Mouse (Mus musculus) layer of hippocampus, postnatal 14 days (tissue): ENCODE measurements around the gene Nsg1. TPM values are rescaled to one million over a fixed set of nuclear protein-coding genes. Genes with fewer than 3 reads are reported as not detected.
A peak's percentile ranks its signal among the peaks of the same experiment; 100 is the strongest.

Source experiments
- DNase-seq, 2 experiments: peaks; one replicate each; pipeline ENCODE4 v3.0.0; 2021 to 2022; ENCODE audit warnings: low spot score in 2 of 2, mixed read lengths in 1 of 2
- long read RNA-seq, 2 experiments: library from polyadenylated mRNA; stranded (forward); transcript quantifications; one replicate each; pipeline ENCODE4 v2.0.0; 2021
- total RNA-seq, 2 experiments: library from RNA; stranded (reverse); gene quantifications; 2 replicates each; pipeline ENCODE4 v1.2.3; 2021

Nsg1 gene
- 100 to 1,000 TPM; 561 to 567 TPM for total RNA-seq
- long read RNA-seq, experiment 1, transcript Nsg1-201 (5 exons, 2,581 nt): major isoform, 30 of 56 reads
- long read RNA-seq, experiment 1, partial matches to known transcripts: 4 of 56 reads
- long read RNA-seq, experiment 1, other reads (novel, unspliced or antisense): 21 of 56 reads
- long read RNA-seq, experiment 2, transcript Nsg1-201 (5 exons, 2,581 nt): major isoform, 45 of 99 reads
- long read RNA-seq, experiment 2, partial matches to known transcripts: 6 of 99 reads
- long read RNA-seq, experiment 2, other reads (novel, unspliced or antisense): 46 of 99 reads

GRCm38 (mm10) chr5:38159634-38160413 lies at the start of gene Nsg1:
Nsg1 (minus strand) TSS chr5:38159907.
- no peak for DNase-seq

- DNase-seq: no peak
These were observed 49.3 kb upstream of the Nsg1 start for GRCm38 (mm10) chr5:38208985-38209384.

GRCm38 (mm10) chr5:38205303-38205726 lies 45.6 kb upstream of the Nsg1 start:
- no peak for DNase-seq

- no peak for DNase-seq
These were observed 40.0 kb upstream of the Nsg1 start for GRCm38 (mm10) chr5:38199686-38200085.

GRCm38 (mm10) chr5:38197482-38197823 lies 37.7 kb upstream of the Nsg1 start:
- DNase-seq: peak; percentile 86 to 92

- DNase-seq: no peak
These were observed 37.2 kb upstream of the Nsg1 start for GRCm38 (mm10) chr5:38196821-38197481.

- no peak for DNase-seq
These were observed 36.2 kb upstream of the Nsg1 start for GRCm38 (mm10) chr5:38195941-38196340.

GRCm38 (mm10) chr5:38194946-38195345 lies 35.2 kb upstream of the Nsg1 start:
- no peak for DNase-seq

- DNase-seq: no peak
These were observed 31.2 kb upstream of the Nsg1 start for GRCm38 (mm10) chr5:38190907-38191306.

GRCm38 (mm10) chr5:38187006-38187405 lies 27.3 kb upstream of the Nsg1 start:
- DNase-seq: no peak

GRCm38 (mm10) chr5:38184688-38185285 lies 25.1 kb upstream of the Nsg1 start:
- no peak for DNase-seq

- no peak for DNase-seq
These were observed 14.7 kb upstream of the Nsg1 start for GRCm38 (mm10) chr5:38174256-38174912.

- no peak for DNase-seq
These were observed 14.1 kb upstream of the Nsg1 start for GRCm38 (mm10) chr5:38173766-38174165.

- DNase-seq: no peak
These were observed 8.8 kb upstream of the Nsg1 start for GRCm38 (mm10) chr5:38168497-38168896.

- peak; percentile 72 to 83 for DNase-seq
These were observed 617 bp downstream of the Nsg1 start for GRCm38 (mm10) chr5:38158947-38159633.

GRCm38 (mm10) chr5:38158501-38158946 lies 1.2 kb downstream of the Nsg1 start:
- DNase-seq: peak in 1 of 2 experiments; percentile 47

GRCm38 (mm10) chr5:38157481-38158020 lies 2.2 kb downstream of the Nsg1 start:
- peak in 1 of 2 experiments; percentile 15 for DNase-seq

- DNase-seq: peak in 1 of 2 experiments; percentile 3
These were observed 6.1 kb downstream of the Nsg1 start for GRCm38 (mm10) chr5:38153636-38154035.

- peak in 1 of 2 experiments; percentile 23 for DNase-seq
These were observed 7.3 kb downstream of the Nsg1 start for GRCm38 (mm10) chr5:38152201-38153108.
